Mouse (Mus musculus) telencephalon, adult 2 months (tissue): ENCODE measurements around the gene Plekhh3.
A peak's percentile ranks its signal among the peaks of the same experiment; 100 is the strongest.

ENCODE experiments used
- DNase-seq: peaks from one replicate; pipeline ENCODE4 v3.0.0-alpha.2; 2011; ENCODE audit warnings: low read depth, low spot score

The Plekhh3 gene

GRCm38 (mm10) chr11:101120545-101121188 is 50.5 kb downstream of the Plekhh3 start:
- no peak for DNase-seq

- DNase-seq: peak; percentile 98
These were observed 51.2 kb downstream of the Plekhh3 start, which contains the start of the genes Retreg3 and Tubg1 for GRCm38 (mm10) chr11:101119761-101120544. Retreg3 (minus strand) TSS chr11:101119893. Tubg1 (plus strand) TSS chr11:101119938.

GRCm38 (mm10) chr11:101119131-101119760 is 51.9 kb downstream of the Plekhh3 start:
- no peak for DNase-seq

- DNase-seq: no peak
These were observed 53.0 kb downstream of the Plekhh3 start for GRCm38 (mm10) chr11:101118105-101118504.

GRCm38 (mm10) chr11:101115564-101115963 is 55.6 kb downstream of the Plekhh3 start:
- DNase-seq: peak; percentile 56
